Mouse (Mus musculus) testis, postnatal 14 days (tissue): ENCODE measurements around the gene Ms4a14.
"Not testable (repeated sequence)": the region's sequence is repeated elsewhere in the genome, so short reads cannot be mapped to it uniquely, and the experiment has no call there.

ENCODE experiments used
- DNase-seq: peaks from one replicate; pipeline ENCODE4 v3.0.0; 2021; ENCODE audit warnings: low spot score

The Ms4a14 gene

GRCm38 (mm10) chr19:11263549-11263948 lies 50.7 kb downstream of the Ms4a14 start:
- no peak for DNase-seq

- DNase-seq: not testable (repeated sequence)
Measured at GRCm38 (mm10) chr19:11262932-11263331, 51.3 kb downstream of the Ms4a14 start.

GRCm38 (mm10) chr19:11261522-11261921 lies 52.7 kb downstream of the Ms4a14 start:
- no peak for DNase-seq
